Mouse (Mus musculus) left cerebral cortex, postnatal 36 days (tissue): ENCODE results near the gene Sf1. TPM values are rescaled to one million over a fixed set of nuclear protein-coding genes. Genes with fewer than 3 reads are reported as not detected.

ENCODE experiments used
- DNase-seq, 2 experiments: peaks; one replicate each; pipeline ENCODE4 v3.0.0; 2021 to 2022; ENCODE audit warnings: low spot score in 2 of 2, mixed read lengths in 1 of 2
- intact Hi-C: fragments of 180-260 bp; cut with DNase I; formaldehyde crosslinking; loops from one replicate; pipeline ENCODE4 v1.15.1; 2025
- total RNA-seq, 2 experiments: library from RNA; stranded (reverse); gene quantifications; 2 replicates each; pipeline ENCODE4 v1.2.3; 2021

The Sf1 gene
- total RNA-seq = 100 to 1,000 TPM; 158 to 227 TPM

DNA sequence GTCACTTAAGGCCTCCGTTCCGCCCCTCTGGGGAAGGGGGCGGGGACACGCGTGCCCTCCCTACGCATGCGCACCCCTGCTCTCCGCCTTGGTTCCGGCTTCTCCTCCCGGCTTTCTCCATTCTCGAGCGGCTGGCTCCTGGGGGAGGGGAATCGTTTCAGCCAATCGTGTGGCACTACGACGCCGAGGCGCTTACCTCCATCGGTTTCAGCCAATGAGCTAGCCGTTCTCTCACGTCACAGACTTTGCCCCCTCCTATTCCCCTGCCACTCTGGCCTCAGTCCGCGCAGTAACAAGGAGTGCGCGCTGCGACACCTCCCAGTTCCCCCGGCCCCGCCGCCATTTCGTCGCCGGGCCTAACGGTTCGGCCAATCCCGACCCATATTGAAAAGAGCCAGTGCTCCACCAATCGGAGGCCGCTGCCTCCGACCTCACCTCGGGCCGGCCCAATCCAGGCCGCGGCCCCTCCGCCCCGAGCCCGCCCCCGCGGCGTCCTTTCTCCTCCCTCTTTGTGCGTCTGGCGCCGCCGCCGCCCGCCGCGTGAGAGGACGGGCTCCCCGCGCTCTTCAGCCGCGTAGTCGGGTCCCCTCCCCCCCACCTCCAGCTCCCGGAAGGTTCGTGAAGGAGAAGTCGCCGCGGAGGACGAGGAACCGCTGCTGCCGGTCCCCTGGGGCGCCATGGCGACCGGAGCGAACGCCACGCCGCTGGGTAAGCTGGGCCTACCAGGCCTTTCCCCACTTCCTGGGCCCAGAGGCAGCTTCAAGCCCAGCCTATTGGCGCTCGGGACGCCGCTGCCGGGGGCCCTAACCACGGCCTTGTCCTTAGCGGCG, at the start of gene Sf1:
Gene Sf1 (plus strand): TSS at position 280 of the 830 bp plus-strand sequence.
- intact Hi-C loops = no loop called here

DNA sequence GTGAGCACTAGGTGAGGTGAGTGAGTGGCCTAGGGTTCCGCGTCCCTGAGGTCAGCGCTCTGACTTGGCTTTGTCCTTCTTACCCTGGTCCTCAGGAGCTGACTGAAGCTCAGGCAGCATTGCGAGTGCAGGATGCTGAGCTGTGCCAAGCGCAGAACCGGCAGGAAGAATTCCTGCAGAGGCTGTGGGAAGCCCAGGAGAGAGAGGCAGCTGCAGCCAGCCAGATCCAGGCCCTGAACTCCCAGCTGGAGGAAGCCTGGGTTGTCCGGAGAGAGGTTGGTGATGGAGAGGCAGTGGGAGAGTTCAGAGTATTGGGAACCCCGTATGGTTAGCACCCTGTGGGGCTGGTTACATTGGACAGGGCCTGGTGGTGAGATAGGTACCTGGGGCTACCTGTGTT, 49.7 kb upstream of the Sf1 start:
- intact Hi-C loops = no loop called here
- no peak for DNase-seq

More for the DNA sequence above, at the start of gene Sf1:
- DNase-seq = peak; percentile 100

GRCm38 (mm10) chr19:6314513-6314912, 49.0 kb upstream of the Sf1 start:
- no peak for DNase-seq
- intact Hi-C loops = no loop called here

DNA sequence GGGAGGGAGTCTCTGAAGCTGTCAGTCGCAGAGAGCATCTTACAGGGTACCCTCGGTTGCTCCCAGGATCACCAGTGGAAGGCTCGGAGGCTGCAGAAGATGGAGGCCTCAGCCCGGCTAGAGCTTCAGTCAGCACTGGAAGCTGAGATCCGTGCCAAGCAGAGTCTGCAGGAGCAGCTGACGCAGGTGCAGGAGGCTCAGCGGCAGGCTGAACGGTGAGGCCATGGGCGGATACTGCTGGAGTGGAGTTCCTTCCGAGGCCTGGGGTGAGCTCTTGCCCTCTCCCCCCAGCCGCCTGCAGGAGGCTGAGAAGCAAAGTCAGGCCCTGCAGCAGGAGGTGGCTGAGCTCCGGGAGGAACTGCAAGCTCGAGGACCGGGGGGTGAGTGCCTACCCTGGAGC, 47.9 kb upstream of the Sf1 start:
- no peak for DNase-seq
- intact Hi-C loops = no loop called here

- intact Hi-C loops = no loop called here
Observed at GRCm38 (mm10) chr19:6318145-6318544, 45.3 kb upstream of the Sf1 start.

GRCm38 (mm10) chr19:6321358-6321757, 42.1 kb upstream of the Sf1 start:
- intact Hi-C loops = no loop called here

More at GRCm38 (mm10) chr19:6318145-6318544, 45.3 kb upstream of the Sf1 start:
- no peak for DNase-seq

GRCm38 (mm10) chr19:6321786-6322621, 41.5 kb upstream of the Sf1 start:
- peak in 1 of 2 experiments; percentile 22 for DNase-seq
- intact Hi-C loops = no loop called here

More at GRCm38 (mm10) chr19:6321358-6321757, 42.1 kb upstream of the Sf1 start:
- no peak for DNase-seq

GRCm38 (mm10) chr19:6324751-6325150, 38.7 kb upstream of the Sf1 start:
- DNase-seq = no peak
- intact Hi-C loops = no loop called here

DNA sequence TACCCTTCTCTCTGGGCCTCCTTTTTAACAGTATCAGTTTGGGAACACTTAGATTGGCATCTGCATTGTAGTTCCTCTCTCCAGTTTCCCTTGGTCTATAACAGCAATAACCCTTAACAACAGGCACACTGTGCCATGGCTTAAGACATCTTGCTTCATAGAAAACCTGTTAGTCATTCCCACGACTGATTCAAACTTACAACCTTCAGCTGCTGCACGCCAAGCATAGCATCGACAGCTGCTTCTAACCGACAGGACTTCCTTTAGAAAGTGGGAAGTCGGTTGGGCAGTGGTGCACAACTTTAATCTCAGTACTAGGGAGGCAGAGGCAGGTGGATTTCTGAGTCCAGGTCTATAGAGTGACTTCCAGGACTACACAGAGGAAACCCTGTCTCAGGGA, 32.3 kb upstream of the Sf1 start:
- DNase-seq = no peak
- intact Hi-C loops = loop anchor here (2.0 to 5.0 kb wide), 2 partner anchors 66 to 189 kb away; partner anchors contain the start of genes Arl2 and Batf2

- intact Hi-C loops = loop anchor here (2.0 to 5.0 kb wide), 2 partner anchors 67 to 190 kb away; partner anchors contain the start of genes Arl2 and Batf2
- DNase-seq = no peak
Observed at GRCm38 (mm10) chr19:6331719-6332516, 31.6 kb upstream of the Sf1 start.

- DNase-seq = no peak
- intact Hi-C loops = loop anchor here (5.0 kb wide), 1 partner anchor 192 kb away; the partner anchor contains the start of genes Arl2 and Batf2
Observed at GRCm38 (mm10) chr19:6333761-6334595, 29.5 kb upstream of the Sf1 start.

- intact Hi-C loops = loop anchor here (5.0 kb wide), 2 partner anchors 193 to 268 kb away; partner anchors contain the start of genes Arl2, Batf2 and Tm7sf2
- peak; percentile 96 for DNase-seq
Observed at GRCm38 (mm10) chr19:6334673-6335457, 28.6 kb upstream of the Sf1 start, which contains the start of gene Men1. Men1 (plus strand) TSS chr19:6334979.

DNA sequence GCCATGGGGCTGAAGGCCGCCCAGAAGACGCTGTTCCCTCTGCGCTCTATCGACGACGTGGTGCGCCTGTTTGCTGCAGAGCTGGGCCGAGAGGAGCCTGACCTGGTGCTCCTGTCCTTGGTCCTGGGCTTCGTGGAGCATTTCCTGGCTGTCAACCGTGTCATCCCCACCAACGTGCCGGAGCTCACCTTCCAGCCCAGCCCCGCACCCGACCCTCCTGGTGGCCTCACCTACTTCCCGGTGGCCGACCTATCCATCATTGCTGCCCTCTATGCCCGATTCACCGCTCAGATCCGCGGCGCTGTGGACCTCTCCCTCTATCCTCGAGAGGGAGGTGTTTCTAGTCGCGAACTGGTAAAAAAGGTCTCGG, 28.0 kb upstream of the Sf1 start:
- no peak for DNase-seq
- intact Hi-C loops = loop anchor here (5.0 kb wide), 1 partner anchor 268 kb away; the partner anchor contains the start of gene Tm7sf2

- DNase-seq = no peak
- intact Hi-C loops = loop anchor here (5.0 kb wide), 1 partner anchor 270 kb away; the partner anchor contains the start of gene Tm7sf2
Observed at GRCm38 (mm10) chr19:6336920-6337319, 26.6 kb upstream of the Sf1 start.

- no peak for DNase-seq
- intact Hi-C loops = loop anchor here (5.0 kb wide), 1 partner anchor 271 kb away; the partner anchor contains the start of gene Tm7sf2
Observed at GRCm38 (mm10) chr19:6338171-6338570, 25.3 kb upstream of the Sf1 start.

DNA sequence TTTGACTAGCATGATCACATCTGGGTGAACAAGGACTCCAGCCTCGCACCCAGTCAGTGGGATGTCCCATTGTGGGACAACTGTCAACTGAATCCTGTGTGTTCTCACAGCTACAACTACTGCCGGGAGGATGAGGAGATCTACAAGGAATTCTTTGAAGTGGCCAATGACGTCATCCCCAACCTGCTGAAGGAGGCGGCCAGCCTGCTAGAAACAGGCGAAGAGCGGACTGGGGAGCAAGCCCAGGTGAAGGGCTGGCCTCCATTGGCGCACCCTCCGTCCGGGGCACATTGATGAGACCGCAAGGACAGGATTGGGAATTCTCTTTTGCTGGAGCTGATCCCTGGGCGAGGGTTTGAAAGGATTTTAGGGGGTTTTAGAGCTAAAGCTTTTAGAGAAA, 24.8 kb upstream of the Sf1 start:
- no peak for DNase-seq
- intact Hi-C loops = loop anchor here (5.0 kb wide), 1 partner anchor 271 kb away; the partner anchor contains the start of gene Tm7sf2

- DNase-seq = no peak
- intact Hi-C loops = loop anchor here (5.0 kb wide), 1 partner anchor 272 kb away; the partner anchor contains the start of gene Tm7sf2
Observed at GRCm38 (mm10) chr19:6339191-6339590, 24.3 kb upstream of the Sf1 start.
